Mouse (Mus musculus) effector memory CD4-positive, alpha-beta T cell, adult 5 months (primary cell): ENCODE results near the gene Wls. TPM values are rescaled to one million over a fixed set of nuclear protein-coding genes. Genes with fewer than 3 reads are reported as not detected.

Experiments
- polyA plus RNA-seq: library from polyadenylated mRNA; unstranded; fragments of 100-300 nt; shearing (Covaris generic); gene quantifications from one replicate; pipeline ENCODE4 v1.2.1, GENCODE M21; 2017

Gene Wls
- polyA plus RNA-seq, result 14.9 TPM

DNA sequence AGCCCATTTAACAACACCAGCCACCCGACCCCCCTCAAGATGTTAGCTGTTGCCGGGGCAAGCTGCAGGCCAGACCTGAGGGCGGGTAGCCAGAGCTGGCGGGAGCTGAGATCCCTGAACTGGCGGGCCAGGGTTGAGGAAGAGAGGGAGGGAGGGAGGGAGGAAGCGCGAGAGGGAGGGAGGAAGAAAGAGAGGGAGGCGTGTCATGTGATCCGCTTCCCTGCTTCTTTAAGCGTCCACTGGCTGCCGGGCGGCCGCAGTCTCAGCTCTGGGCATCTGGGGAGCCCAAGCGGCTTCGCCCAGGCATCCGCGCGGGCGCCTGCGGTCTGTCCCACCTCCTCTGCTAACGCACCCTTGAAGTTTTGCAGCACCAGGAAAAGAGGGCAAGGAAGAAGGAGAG, at the start of gene Wls:
TSS of gene Wls (plus strand) at position 192 of the 400 bp plus-strand sequence.

Other genes with a start within 250 kb of the Wls start
- not detected for gene Rpe65, start 240.5 kb upstream of the Wls start, polyA plus RNA-seq